In the genomic region with DNA sequence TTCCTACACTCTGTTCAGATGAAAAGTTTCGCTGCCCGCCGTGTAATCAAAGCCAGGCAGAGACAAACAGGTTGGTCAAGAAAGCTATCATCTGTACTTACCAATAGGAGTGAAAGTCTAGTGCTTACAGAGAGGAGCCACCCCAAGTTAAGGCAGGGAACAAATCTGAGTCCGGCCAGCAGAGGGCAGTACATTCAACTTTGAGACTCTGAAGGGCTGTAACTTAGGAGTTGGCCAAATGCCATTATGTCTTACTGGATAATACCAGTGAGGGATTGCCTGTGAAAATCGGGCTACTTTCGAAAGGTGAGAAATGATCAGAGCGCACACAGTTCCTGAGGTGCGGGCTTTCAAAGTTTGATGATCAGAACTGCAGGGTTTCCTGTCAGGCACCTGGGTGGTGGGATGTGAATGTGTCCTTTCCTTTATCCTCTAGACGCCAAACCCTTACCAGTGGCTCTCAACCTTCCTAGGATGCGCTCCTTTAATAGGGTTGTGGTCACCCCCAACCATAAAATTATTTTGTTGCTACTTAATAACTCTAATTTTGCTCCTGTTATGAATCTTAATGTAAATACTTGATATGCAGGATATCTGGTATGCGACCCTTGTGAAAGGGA, we compare ENCODE assay signal across 8 mouse cellular contexts. TPM values are rescaled to one million over a fixed set of nuclear protein-coding genes. Genes with fewer than 3 reads are reported as not detected.
DNase-seq lines count a peak whose midpoint lies in the region; ATAC-seq and TF ChIP-seq lines count a peak whose summit lies in the region.

No protein-coding gene starts in this region.

- DNase-seq in 3T3-L1 (ENCODE audit: low read depth, low spot score) (peak; percentile 84), liver (peak; percentile 78)
- DNase-seq in adrenal gland, adult (ENCODE audit: inconsistent age in 2 of 2, low spot score in 1 of 2): peak; percentile 78 to 95
- DNase-seq in embryo, embryonic 11 days: peak; percentile 83
- DNase-seq in heart, adult 9 months (ENCODE audit: low spot score in 2 of 2): peak; percentile 36 to 53
- peak; percentile 76 to 91 for DNase-seq in spleen, postnatal 4 days (ENCODE audit: low spot score in 2 of 2)

- no peak overlapping the region for H3K27ac ChIP-seq in kidney, embryonic 14.5 days (ENCODE audit: low read depth, low read length)

- H3K9ac ChIP-seq in kidney, embryonic 14.5 days (ENCODE audit: low read depth, low read length): no peak overlapping the region

- no peak for TF ChIP-seq POLR2A in myocyte (IDR thresholded peaks at IDR 0.05; ENCODE audit: insufficient read length, low read depth)

- no peak overlapping the region for H3K4me3 ChIP-seq in kidney, embryonic 14.5 days (ENCODE audit: low read length)
- no peak overlapping the region for H3K4me3 ChIP-seq in myocyte

- no peaks in the 10 kb centered on the region for H3K27me3 ChIP-seq in kidney, embryonic 14.5 days (ENCODE audit: control insufficient read depth, insufficient read depth, low read length)
- H3K27me3 ChIP-seq in myocyte (ENCODE audit: control insufficient read depth, insufficient read depth, insufficient read length): no peaks in the 10 kb centered on the region

- H3ac ChIP-seq in myocyte (ENCODE audit: control insufficient read depth, insufficient read length): no peak overlapping the region

- no peak overlapping the region for H3K4me2 ChIP-seq in kidney, embryonic 14.5 days (replicated peaks; ENCODE audit: low read depth, low read length)
- peak overlapping the region; percentile 58 for H3K4me2 ChIP-seq in myocyte (ENCODE audit: low read depth)

- no peaks in the 10 kb centered on the region for H3K79me2 ChIP-seq in myocyte (ENCODE audit: control insufficient read depth, insufficient read depth)

- no peaks in the 10 kb centered on the region for H3K4me1 ChIP-seq in kidney, embryonic 14.5 days (ENCODE audit: control insufficient read depth, insufficient read depth, low read length)

- no peaks in the 10 kb centered on the region for H3K9me3 ChIP-seq in kidney, embryonic 14.5 days (ENCODE audit: control insufficient read depth, low read length)

- H3K36me3 ChIP-seq in kidney, embryonic 14.5 days (ENCODE audit: control insufficient read depth, insufficient read depth, low read length): no peaks in the 10 kb centered on the region
- H3K36me3 ChIP-seq in myocyte (ENCODE audit: control insufficient read depth, insufficient read depth): no peaks in the 10 kb centered on the region

- ATAC-seq in kidney, embryonic 14.5 days (ENCODE audit: low FRiP score, low TSS enrichment): peak; percentile 68; the same call in 1 of the 2 replicates

- WGBS in kidney, embryonic 14.5 days: 59% methylated on average over 11 of the region's 11 CpGs

TF ChIP-seq in myocyte, 11 proteins besides CTCF, POLR2A, EP300 and RAD21:
- TF ChIP-seq POLR2AphosphoS2 (IDR thresholded peaks at IDR 0.05; ENCODE audit: insufficient read length, low read depth): no peak
- no peak for TF ChIP-seq MYOD1 (IDR thresholded peaks at IDR 0.05; ENCODE audit: control insufficient read depth in 1 of 3, insufficient read length in 2 of 3, low read depth in 2 of 3)
- no peak for TF ChIP-seq USF1 (IDR thresholded peaks at IDR 0.05; ENCODE audit: low read depth)
- no peak for TF ChIP-seq E2F4 (IDR thresholded peaks at IDR 0.05; ENCODE audit: insufficient read depth)
- no peak for TF ChIP-seq TCF12 (IDR thresholded peaks at IDR 0.05; ENCODE audit: insufficient read depth, poor library complexity, severe bottlenecking)
- no peak for TF ChIP-seq CEBPB (IDR thresholded peaks at IDR 0.05; ENCODE audit: insufficient read depth, poor library complexity, severe bottlenecking)
- TF ChIP-seq TCF3 (IDR thresholded peaks at IDR 0.05; ENCODE audit: insufficient read length, low read depth): no peak
- TF ChIP-seq SRF (IDR thresholded peaks at IDR 0.05; ENCODE audit: control insufficient read depth, insufficient read length, low read depth): no peak
- TF ChIP-seq MAX (IDR thresholded peaks at IDR 0.05; ENCODE audit: low read depth): no peak
- no peak for TF ChIP-seq MYOG (IDR thresholded peaks at IDR 0.05; ENCODE audit: control insufficient read depth in 1 of 3, insufficient read depth in 1 of 3, insufficient read length in 2 of 3, low read depth in 2 of 3)
- no peak for TF ChIP-seq REST (IDR thresholded peaks at IDR 0.05; ENCODE audit: insufficient read depth, insufficient read length)

RNA-seq across cellular contexts. Expression of a gene that starts 15.8 kb away (rescaled TPM):
- 12.1 and 23.8 TPM in 2 replicates for polyA plus RNA-seq in kidney, embryonic 14.5 days (2014; fragmentation: Nextera tagmentation; extraction: Ambion mirVana)
- 35.6 TPM for polyA plus RNA-seq in myocyte (2012; fragmentation: generic; extraction: Trizol)
